Comparison of ENCODE assay signal across 9 mouse cellular contexts in genomic region chr2:144724679-144725078, GRCm38 (mm10).
DNase-seq lines count a peak whose midpoint lies in the region; ATAC-seq and TF ChIP-seq lines count a peak whose summit lies in the region.
"Had no signal": no experiment of that assay in that cellular context is flagged by ENCODE, and none has a peak within 500 bp of the region (broad histone marks: within the 10 kb centered on the region; RNA-seq: fewer than 3 reads in every experiment).

No protein-coding gene starts in this region.

- WGBS in forebrain, embryonic 13.5 days = 86% methylated on average over 1 of the region's 1 CpGs
- WGBS in forebrain, embryonic 14.5 days = 94% methylated on average over 1 of the region's 1 CpGs
- WGBS in lung, embryonic 14.5 days = 82% methylated on average over 1 of the region's 1 CpGs
- 89% methylated on average over 1 of the region's 1 CpGs for WGBS in lung, adult 2 months
- 95% methylated on average over 1 of the region's 1 CpGs for WGBS in forebrain, embryonic 16.5 days
- WGBS in midbrain, embryonic 16.5 days = 91% methylated on average over 1 of the region's 1 CpGs

- no peaks in the 10 kb centered on the region for H3K27me3 ChIP-seq in forebrain, embryonic 13.5 days
- no peaks in the 10 kb centered on the region for H3K27me3 ChIP-seq in forebrain, embryonic 14.5 days (replicated peaks; ENCODE audit: control insufficient read depth, insufficient read depth, low read length)
- H3K27me3 ChIP-seq in lung, embryonic 14.5 days (ENCODE audit: insufficient read depth, low read length) = no peaks in the 10 kb centered on the region
- H3K27me3 ChIP-seq in forebrain, embryonic 16.5 days (replicated peaks; ENCODE audit: control insufficient read depth, insufficient read depth, low read length) = no peaks in the 10 kb centered on the region
- no peaks in the 10 kb centered on the region for H3K27me3 ChIP-seq in midbrain, embryonic 16.5 days (ENCODE audit: control insufficient read depth, insufficient read depth, low read depth, low read length)
- H3K27me3 ChIP-seq: limb, embryonic 15.5 days had no signal

- no peak overlapping the region for H3K9ac ChIP-seq in forebrain, embryonic 13.5 days
- H3K9ac ChIP-seq in forebrain, embryonic 14.5 days (ENCODE audit: low read length) = no peak overlapping the region
- no peak overlapping the region for H3K9ac ChIP-seq in lung, embryonic 14.5 days
- no peak overlapping the region for H3K9ac ChIP-seq in forebrain, embryonic 16.5 days (replicated peaks; ENCODE audit: low read depth, low read length)
- no peak overlapping the region for H3K9ac ChIP-seq in midbrain, embryonic 16.5 days (ENCODE audit: low read depth, low read length)
- H3K9ac ChIP-seq: limb, embryonic 15.5 days had no signal

- no peak for TF ChIP-seq POLR2A in lung, adult 2 months (IDR thresholded peaks at IDR 0.05; ENCODE audit: borderline replicate concordance, extremely low read depth, low read depth, low read length)

- no peak overlapping the region for H3K4me2 ChIP-seq in forebrain, embryonic 13.5 days
- no peak overlapping the region for H3K4me2 ChIP-seq in forebrain, embryonic 14.5 days (ENCODE audit: low read length)
- no peak overlapping the region for H3K4me2 ChIP-seq in lung, embryonic 14.5 days
- no peak overlapping the region for H3K4me2 ChIP-seq in forebrain, embryonic 16.5 days (ENCODE audit: low read length)
- H3K4me2 ChIP-seq in midbrain, embryonic 16.5 days (ENCODE audit: low read length) = no peak overlapping the region
- H3K4me2 ChIP-seq: limb, embryonic 15.5 days had no signal

- no peak for DNase-seq in forebrain, embryonic 14.5 days (ENCODE audit: low spot score)
- DNase-seq in lung, embryonic 14.5 days = peak; percentile 60
- no peak for DNase-seq in lung, adult 2 months
- no peak for DNase-seq in urinary bladder, adult 2 months (ENCODE audit: low spot score)
- DNase-seq in frontal cortex, postnatal 14 days (ENCODE audit: low spot score in 2 of 2) = no peak

- peak; percentile 52; the same call in 1 of the 2 replicates for ATAC-seq in forebrain, embryonic 13.5 days
- ATAC-seq in forebrain, embryonic 14.5 days = no peak
- ATAC-seq in lung, embryonic 14.5 days (ENCODE audit: insufficient read depth) = peak; percentile 84
- ATAC-seq in forebrain, embryonic 16.5 days = peak; percentile 57; the same call in 1 of the 2 replicates
- ATAC-seq in midbrain, embryonic 16.5 days = peak; percentile 72; the same call in 1 of the 2 replicates

- no peaks in the 10 kb centered on the region for H3K36me3 ChIP-seq in forebrain, embryonic 13.5 days (ENCODE audit: poor library complexity, severe bottlenecking)
- H3K36me3 ChIP-seq in forebrain, embryonic 14.5 days (ENCODE audit: control insufficient read depth, insufficient read depth, low read length) = no peaks in the 10 kb centered on the region
- no peaks in the 10 kb centered on the region for H3K36me3 ChIP-seq in lung, embryonic 14.5 days (ENCODE audit: insufficient read depth)
- H3K36me3 ChIP-seq in forebrain, embryonic 16.5 days (ENCODE audit: control insufficient read depth, insufficient read depth) = no peaks in the 10 kb centered on the region
- no peaks in the 10 kb centered on the region for H3K36me3 ChIP-seq in midbrain, embryonic 16.5 days (ENCODE audit: control insufficient read depth, insufficient read depth, low read length)
- H3K36me3 ChIP-seq: limb, embryonic 15.5 days had no signal

- H3K4me1 ChIP-seq in forebrain, embryonic 13.5 days = peaks cover 6% of the 10 kb centered on the region; the same call in 1 of the 2 replicates
- H3K4me1 ChIP-seq in forebrain, embryonic 14.5 days (ENCODE audit: control insufficient read depth, insufficient read depth, low read length) = peaks cover 4% of the 10 kb centered on the region
- H3K4me1 ChIP-seq in lung, embryonic 14.5 days (ENCODE audit: insufficient read depth) = peaks cover 3% of the 10 kb centered on the region; the same call in 1 of the 2 replicates
- no peaks in the 10 kb centered on the region; the same call in 1 of the 2 replicates for H3K4me1 ChIP-seq in lung, adult 2 months (ENCODE audit: control insufficient read depth, insufficient read depth, low read length)
- H3K4me1 ChIP-seq in forebrain, embryonic 16.5 days (replicated peaks; ENCODE audit: control insufficient read depth, insufficient read depth, low read length) = peaks cover 6% of the 10 kb centered on the region
- no peaks in the 10 kb centered on the region for H3K4me1 ChIP-seq in midbrain, embryonic 16.5 days (ENCODE audit: control insufficient read depth, insufficient read depth, low read length)

- no peak overlapping the region for H3K27ac ChIP-seq in forebrain, embryonic 13.5 days
- no peak overlapping the region for H3K27ac ChIP-seq in forebrain, embryonic 14.5 days (ENCODE audit: low read depth, low read length)
- no peak overlapping the region for H3K27ac ChIP-seq in lung, embryonic 14.5 days (ENCODE audit: low read depth)
- H3K27ac ChIP-seq in forebrain, embryonic 16.5 days (ENCODE audit: low read length) = no peak overlapping the region
- H3K27ac ChIP-seq in midbrain, embryonic 16.5 days (ENCODE audit: low read length) = no peak overlapping the region
- H3K27ac ChIP-seq: limb, embryonic 15.5 days had no signal

- H3K4me3 ChIP-seq in forebrain, embryonic 13.5 days = no peak overlapping the region
- no peak overlapping the region for H3K4me3 ChIP-seq in forebrain, embryonic 14.5 days (ENCODE audit: low read depth, low read length)
- H3K4me3 ChIP-seq in lung, embryonic 14.5 days (ENCODE audit: low read depth, low read length) = no peak overlapping the region
- H3K4me3 ChIP-seq in lung, adult 2 months (replicated peaks; ENCODE audit: extremely low read depth, low read depth, low read length) = no peak overlapping the region
- no peak overlapping the region for H3K4me3 ChIP-seq in forebrain, embryonic 16.5 days (replicated peaks; ENCODE audit: low read length)
- no peak overlapping the region for H3K4me3 ChIP-seq in midbrain, embryonic 16.5 days (ENCODE audit: low read depth, low read length)
- H3K4me3 ChIP-seq: limb, embryonic 15.5 days had no signal

- H3K9me3 ChIP-seq in forebrain, embryonic 13.5 days (replicated peaks) = no peaks in the 10 kb centered on the region
- no peaks in the 10 kb centered on the region for H3K9me3 ChIP-seq in forebrain, embryonic 14.5 days (replicated peaks; ENCODE audit: control insufficient read depth, low read length)
- no peaks in the 10 kb centered on the region for H3K9me3 ChIP-seq in lung, embryonic 14.5 days (ENCODE audit: low read depth, low read length)
- no peaks in the 10 kb centered on the region for H3K9me3 ChIP-seq in forebrain, embryonic 16.5 days (ENCODE audit: control insufficient read depth, low read length)
- no peaks in the 10 kb centered on the region for H3K9me3 ChIP-seq in midbrain, embryonic 16.5 days (replicated peaks; ENCODE audit: control insufficient read depth, low read length, poor library complexity, severe bottlenecking)
- H3K9me3 ChIP-seq: limb, embryonic 15.5 days had no signal

- TF ChIP-seq CTCF in lung, embryonic 14.5 days (IDR thresholded peaks at IDR 0.05; ENCODE audit: low read depth) = peak; percentile 69
- no peak for TF ChIP-seq CTCF in lung, adult 2 months (IDR thresholded peaks at IDR 0.05; ENCODE audit: insufficient read depth, low read length)
